Mouse (Mus musculus) embryo, embryonic 11 days (tissue): ENCODE results near the gene 4930402H24Rik.

ENCODE experiments used
- DNase-seq: peaks from one replicate; pipeline ENCODE4 v3.0.0-alpha.2; 2015

4930402H24Rik gene

DNA sequence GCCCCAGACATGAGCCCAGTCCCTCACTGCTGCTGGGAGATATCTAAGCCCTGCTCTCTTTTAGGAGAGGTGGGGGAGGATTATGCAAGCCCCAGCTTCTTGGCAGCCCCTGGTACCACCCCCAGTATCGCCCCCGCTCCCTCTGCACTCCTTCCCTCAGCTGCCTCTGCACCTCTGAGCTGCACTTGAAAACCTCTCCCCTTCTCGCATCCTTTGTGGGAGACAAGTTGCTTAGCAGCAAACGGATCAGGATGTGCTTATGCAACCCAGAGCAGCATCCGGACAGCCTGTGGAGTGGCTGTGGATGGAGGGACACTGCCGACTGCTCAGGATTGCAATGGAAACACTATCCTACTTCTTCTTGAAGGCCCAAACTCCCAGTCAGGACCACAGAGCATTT is 248.7 kb downstream of the 4930402H24Rik start:
- no peak for DNase-seq

DNA sequence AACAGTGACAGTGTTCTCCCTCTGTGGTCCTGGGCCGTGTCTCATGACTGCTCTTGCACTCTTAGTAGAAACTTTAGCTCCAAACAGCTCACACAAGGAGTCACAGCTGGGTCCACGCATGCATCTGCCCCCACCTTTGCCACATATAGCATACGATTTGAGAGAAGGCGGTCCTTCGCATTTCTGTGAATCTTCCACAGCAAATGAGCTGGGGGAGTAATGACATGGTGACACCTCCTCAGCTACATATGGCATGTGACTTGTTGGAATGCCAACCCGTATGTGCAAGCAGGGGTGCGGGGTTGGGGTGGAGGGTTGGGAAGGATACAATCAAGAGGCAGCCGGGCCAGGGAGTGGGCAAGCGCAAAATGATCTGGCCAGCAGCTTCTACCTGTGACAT is 249.7 kb downstream of the 4930402H24Rik start:
- DNase-seq, result no peak
